Mouse (Mus musculus) heart, embryonic 13.5 days (tissue): ENCODE data around the gene Frs2. TPM values are rescaled to one million over a fixed set of nuclear protein-coding genes. Genes with fewer than 3 reads are reported as not detected.

Experiments used
- ATAC-seq: fragments of 200-750 bp; cut with Nextera tagmentation; 2 replicates; pipeline ENCODE4 v1.8.0; 2017; ENCODE audit warnings: moderate TSS enrichment; ENCODE audit not compliant: insufficient number of reproducible peaks, low FRiP score, low TSS enrichment; ENCODE audit errors: extremely low read depth
- H3K27ac ChIP-seq: fragments of 300-500 bp; sonication (generic); replicated peaks from 2 replicates; pipeline ENCODE4 v1.5.1; 2015; ENCODE audit warnings: moderate library complexity, mild to moderate bottlenecking, inconsistent platforms
- H3K27me3 ChIP-seq: fragments of 300-500 bp; sonication (generic); replicated peaks from 2 replicates; pipeline ENCODE4 v1.6.1; 2015; ENCODE audit warnings: mild to moderate bottlenecking, inconsistent platforms
- H3K36me3 ChIP-seq: fragments of 300-500 bp; sonication (generic); 2 replicates; pipeline ENCODE4 v1.6.1; 2015; ENCODE audit warnings: mild to moderate bottlenecking, inconsistent platforms
- H3K4me1 ChIP-seq: fragments of 300-500 bp; sonication (generic); 2 replicates; pipeline ENCODE4 v1.6.1; 2015; ENCODE audit warnings: inconsistent platforms
- H3K4me2 ChIP-seq: fragments of 300-500 bp; sonication (generic); 2 replicates; pipeline ENCODE4 v1.6.1; 2015; ENCODE audit warnings: inconsistent platforms, mild to moderate bottlenecking, moderate library complexity
- H3K4me3 ChIP-seq: fragments of 300-500 bp; sonication (generic); 2 replicates; pipeline ENCODE4 v1.5.1; 2015; ENCODE audit warnings: moderate library complexity, mild to moderate bottlenecking, inconsistent platforms
- H3K9ac ChIP-seq: fragments of 300-500 bp; sonication (generic); 2 replicates; pipeline ENCODE4 v1.6.1; 2015; ENCODE audit warnings: inconsistent platforms, mild to moderate bottlenecking, moderate library complexity
- H3K9me3 ChIP-seq: fragments of 300-500 bp; sonication (generic); 2 replicates; pipeline ENCODE4 v1.6.1; 2016; ENCODE audit warnings: inconsistent platforms
- WGBS: fragments of 180-500 bp; shearing (Covaris S2); methylation state at CpG from one replicate; pipeline ENCODE4 v1.1.7; 2015; ENCODE audit warnings: mixed read lengths; 5-methylcytosine and 5-hydroxymethylcytosine counted together
- polyA plus RNA-seq: library from polyadenylated mRNA; unstranded; fragments of >200 nt; fragmentation: Nextera tagmentation; extraction: Ambion mirVana; gene quantifications from 2 replicates; pipeline ENCODE4 v1.2.1, GENCODE M21; 2015

Frs2 gene
- polyA plus RNA-seq, 1 experiment from 2014 or later = 16.2 TPM

- WGBS = 82% methylated on average over 11 of the region's 11 CpGs
Measured at GRCm38 (mm10) chr10:117166785-117167425, 18.6 kb upstream of the Frs2 start.

GRCm38 (mm10) chr10:117162662-117163061 is 14.3 kb upstream of the Frs2 start:
- no peak overlapping the region; the same call in 1 of the 2 replicates for H3K27ac ChIP-seq

More at GRCm38 (mm10) chr10:117166785-117167425, 18.6 kb upstream of the Frs2 start:
- Histone ChIP-seq H3K27ac (no peak overlapping the region), H3K4me3 (no peak overlapping the region), H3K4me1 (peaks cover 10% of the 10 kb centered on the region), H3K9me3 (no peaks in the 10 kb centered on the region), H3K36me3 (no peaks in the 10 kb centered on the region), H3K27me3 (no peaks in the 10 kb centered on the region), H3K4me2 (no peak overlapping the region), H3K9ac (no peak overlapping the region)
- ATAC-seq = peak; percentile 42; the same call in 1 of the 2 replicates

GRCm38 (mm10) chr10:117160099-117160498 is 11.8 kb upstream of the Frs2 start:
- Histone ChIP-seq H3K27me3 (no peaks in the 10 kb centered on the region), H3K4me3 (no peak overlapping the region), H3K4me2 (peak overlapping the region; percentile 12; the same call in 1 of the 2 replicates), H3K9ac (no peak overlapping the region), H3K4me1 (peaks cover 17% of the 10 kb centered on the region), H3K36me3 (no peaks in the 10 kb centered on the region), H3K27ac (peak overlapping the region; percentile 36), H3K9me3 (no peaks in the 10 kb centered on the region)
- WGBS = 54% methylated on average over 11 of the region's 11 CpGs
- ATAC-seq = no peak

More at GRCm38 (mm10) chr10:117162662-117163061, 14.3 kb upstream of the Frs2 start:
- peak overlapping the region; percentile 16; the same call in 1 of the 2 replicates for H3K4me3 ChIP-seq
- no peaks in the 10 kb centered on the region for H3K9me3 ChIP-seq
- no peaks in the 10 kb centered on the region for H3K27me3 ChIP-seq
- no peak for ATAC-seq
- H3K4me1 ChIP-seq = peaks cover 17% of the 10 kb centered on the region
- 31% methylated on average over 11 of the region's 11 CpGs for WGBS
- peak overlapping the region; percentile 26; the same call in 1 of the 2 replicates for H3K9ac ChIP-seq
- no peaks in the 10 kb centered on the region for H3K36me3 ChIP-seq
- peak overlapping the region; percentile 47 for H3K4me2 ChIP-seq

- 18% methylated on average over 7 of the region's 7 CpGs for WGBS
- no peaks in the 10 kb centered on the region for H3K9me3 ChIP-seq
- H3K36me3 ChIP-seq = no peaks in the 10 kb centered on the region
- H3K27ac ChIP-seq = peak overlapping the region; percentile 51
- H3K4me1 ChIP-seq = peaks cover 37% of the 10 kb centered on the region
- H3K9ac ChIP-seq = peak overlapping the region; percentile 47; the same call in 1 of the 2 replicates
- no peak overlapping the region for H3K4me3 ChIP-seq
- no peak for ATAC-seq
- peak overlapping the region; percentile 83 for H3K4me2 ChIP-seq
- H3K27me3 ChIP-seq = no peaks in the 10 kb centered on the region
Measured at GRCm38 (mm10) chr10:117152247-117152646, 3.9 kb upstream of the Frs2 start.

GRCm38 (mm10) chr10:117151676-117152075 is 3.3 kb upstream of the Frs2 start:
- peak overlapping the region; percentile 83 for H3K4me2 ChIP-seq
- H3K4me3 ChIP-seq = peak overlapping the region; percentile 27
- no peak overlapping the region for H3K9ac ChIP-seq
- H3K27me3 ChIP-seq = no peaks in the 10 kb centered on the region
- 37% methylated on average over 4 of the region's 4 CpGs for WGBS
- H3K9me3 ChIP-seq = no peaks in the 10 kb centered on the region
- H3K36me3 ChIP-seq = no peaks in the 10 kb centered on the region
- H3K4me1 ChIP-seq = peaks cover 42% of the 10 kb centered on the region
- H3K27ac ChIP-seq = peak overlapping the region; percentile 51; the same call in 1 of the 2 replicates
- no peak for ATAC-seq

- H3K27ac ChIP-seq = peak overlapping the region; percentile 51; the same call in 1 of the 2 replicates
- no peaks in the 10 kb centered on the region for H3K27me3 ChIP-seq
- peaks cover 46% of the 10 kb centered on the region for H3K4me1 ChIP-seq
- H3K4me2 ChIP-seq = peak overlapping the region; percentile 83
- no peak for ATAC-seq
- H3K9me3 ChIP-seq = no peaks in the 10 kb centered on the region
- H3K36me3 ChIP-seq = no peaks in the 10 kb centered on the region
- WGBS = 15% methylated on average over 11 of the region's 11 CpGs
- peak overlapping the region; percentile 27 for H3K4me3 ChIP-seq
- H3K9ac ChIP-seq = peak overlapping the region; percentile 56
Measured at GRCm38 (mm10) chr10:117151241-117151640, 2.9 kb upstream of the Frs2 start.

GRCm38 (mm10) chr10:117150764-117151163 is 2.4 kb upstream of the Frs2 start:
- no peaks in the 10 kb centered on the region for H3K9me3 ChIP-seq
- peak overlapping the region; percentile 90; the same call in 1 of the 2 replicates for H3K4me3 ChIP-seq
- H3K27me3 ChIP-seq = no peaks in the 10 kb centered on the region
- no peak for ATAC-seq
- 23% methylated on average over 10 of the region's 10 CpGs for WGBS
- H3K4me2 ChIP-seq = peak overlapping the region; percentile 83
- no peak overlapping the region for H3K9ac ChIP-seq
- H3K36me3 ChIP-seq = no peaks in the 10 kb centered on the region
- 0 out of 2 replicates have a peak overlapping the region, but pooled peaks have one; percentile 72 for H3K27ac ChIP-seq
- peaks cover 51% of the 10 kb centered on the region for H3K4me1 ChIP-seq

GRCm38 (mm10) chr10:117149942-117150617 is 1.7 kb upstream of the Frs2 start:
- H3K27ac ChIP-seq = peak overlapping the region; percentile 72
- H3K9ac ChIP-seq = peak overlapping the region; percentile 95
- H3K4me3 ChIP-seq = peak overlapping the region; percentile 90
- no peaks in the 10 kb centered on the region for H3K27me3 ChIP-seq
- no peaks in the 10 kb centered on the region for H3K36me3 ChIP-seq
- no peaks in the 10 kb centered on the region for H3K9me3 ChIP-seq
- H3K4me1 ChIP-seq = peaks cover 58% of the 10 kb centered on the region
- WGBS = 1% methylated on average over 23 of the region's 23 CpGs
- no peak for ATAC-seq
- peak overlapping the region; percentile 83 for H3K4me2 ChIP-seq

- H3K4me2 ChIP-seq = peak overlapping the region; percentile 83
- H3K9me3 ChIP-seq = no peaks in the 10 kb centered on the region
- WGBS = 22% methylated on average over 7 of the region's 7 CpGs
- no peaks in the 10 kb centered on the region for H3K36me3 ChIP-seq
- ATAC-seq = no peak
- peaks cover 66% of the 10 kb centered on the region for H3K4me1 ChIP-seq
- peak overlapping the region; percentile 72 for H3K27ac ChIP-seq
- H3K27me3 ChIP-seq = no peaks in the 10 kb centered on the region
- peak overlapping the region; percentile 95 for H3K9ac ChIP-seq
- H3K4me3 ChIP-seq = peak overlapping the region; percentile 90
Measured at GRCm38 (mm10) chr10:117149241-117149640, 907 bp upstream of the Frs2 start.

- H3K27me3 ChIP-seq = no peaks in the 10 kb centered on the region
- peak overlapping the region; percentile 96 for H3K27ac ChIP-seq
- H3K9me3 ChIP-seq = no peaks in the 10 kb centered on the region
- ATAC-seq = peak; percentile 40
- under 1% methylated on average over 69 of the region's 72 CpGs for WGBS
- H3K4me3 ChIP-seq = peak overlapping the region; percentile 90
- peak overlapping the region; percentile 95 for H3K9ac ChIP-seq
- H3K4me2 ChIP-seq = peak overlapping the region; percentile 83
- H3K4me1 ChIP-seq = peaks cover 77% of the 10 kb centered on the region
- H3K36me3 ChIP-seq = no peaks in the 10 kb centered on the region
Measured at GRCm38 (mm10) chr10:117147463-117148360, 622 bp downstream of the Frs2 start.

- Histone ChIP-seq H3K9ac (peak overlapping the region; percentile 80), H3K27ac (peak overlapping the region; percentile 79), H3K27me3 (no peaks in the 10 kb centered on the region), H3K36me3 (no peaks in the 10 kb centered on the region), H3K4me1 (peaks cover 73% of the 10 kb centered on the region), H3K4me2 (peak overlapping the region; percentile 83), H3K4me3 (peak overlapping the region; percentile 90), H3K9me3 (no peaks in the 10 kb centered on the region)
- WGBS = 9% methylated on average over 9 of the region's 9 CpGs
- ATAC-seq = no peak
Measured at GRCm38 (mm10) chr10:117146421-117146820, 1.9 kb downstream of the Frs2 start.
